Mouse (Mus musculus): ENCODE data around the gene Alyref. TPM values are rescaled to one million over a fixed set of nuclear protein-coding genes. Genes with fewer than 3 reads are reported as not detected.

Gene Alyref
- total and polyA plus RNA-seq, 3 experiments, result 600 to 1,072 TPM; not detected in 1

DNA sequence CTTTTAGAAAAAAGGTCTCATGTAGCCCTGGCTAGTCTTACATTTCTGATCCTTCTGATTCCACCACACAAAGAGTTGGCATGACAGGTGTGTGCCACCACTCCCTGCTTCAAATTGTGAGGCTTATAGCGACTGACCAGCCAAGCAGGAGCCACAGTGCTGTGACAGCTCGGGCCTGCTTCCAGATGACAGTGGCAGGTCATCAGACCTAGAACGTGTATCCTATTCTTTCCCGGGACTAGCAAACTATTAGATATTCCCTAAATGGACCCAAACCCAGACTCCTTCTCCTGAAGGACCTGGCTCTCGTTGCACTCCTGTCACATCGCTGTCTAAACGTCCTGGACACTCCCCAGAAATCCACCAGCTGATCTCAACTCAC is 49.4 kb downstream of the Alyref start:
- H3K79me2 ChIP-seq (ENCODE audit: control insufficient read depth, insufficient read depth, low read length, poor library complexity), result peaks cover 14% of the 10 kb centered on the region
- TF ChIP-seq E2F4 (IDR thresholded peaks at IDR 0.05; ENCODE audit: borderline replicate concordance, low read depth, low read length) (0 out of 2 replicates have a peak, but pooled peaks have one; percentile 35), MXI1 (IDR thresholded peaks at IDR 0.05; ENCODE audit: low read depth, low read length) (peak; percentile 12; the same call in 1 of the 2 replicates), CTCF (IDR thresholded peaks at IDR 0.05 in 2 of 3, conservative IDR thresholded peaks at IDR 0.05 in 1 of 3; ENCODE audit: control insufficient read depth in 1 of 3, insufficient read depth in 1 of 3, low read depth in 2 of 3, low read length in 3 of 3, poor library complexity in 1 of 3, severe bottlenecking in 1 of 3) (no peak)
- H3K27ac ChIP-seq (ENCODE audit: control insufficient read depth, low read depth, low read length), result peak overlapping the region; percentile 63

GRCm38 (mm10) chr11:120548214-120548613 is 50.0 kb downstream of the Alyref start:
- peak overlapping the region in 1 of 2 experiments; percentile 75; a peak in 2 of 4 replicates for H3K4me3 ChIP-seq (ENCODE audit: control insufficient read depth in 1 of 2, insufficient read depth in 1 of 2, low read depth in 2 of 2, low read length in 2 of 2)
- no peak overlapping the region for H3K27ac ChIP-seq (ENCODE audit: control insufficient read depth, low read depth, low read length)
- H3K4me1 ChIP-seq (ENCODE audit: control insufficient read depth in 1 of 2, insufficient read depth in 2 of 2, low read length in 2 of 2), result peaks cover 7 to 19% of the 10 kb centered on the region in 2 experiments
- no peaks in the 10 kb centered on the region for H3K9me3 ChIP-seq (replicated peaks; ENCODE audit: insufficient read depth, low read length)
- peaks cover 14% of the 10 kb centered on the region for H3K79me2 ChIP-seq (ENCODE audit: control insufficient read depth, insufficient read depth, low read length, poor library complexity)
- TF ChIP-seq MAFK (IDR thresholded peaks at IDR 0.05; ENCODE audit: borderline replicate concordance, low read depth, low read length) (no peak), POLR2A (IDR thresholded peaks at IDR 0.05; ENCODE audit: control insufficient read depth in 1 of 2, insufficient read depth in 1 of 2, low read depth in 1 of 2, low read length in 2 of 2, poor library complexity in 1 of 2) (no peak), POLR2AphosphoS5 (IDR thresholded peaks at IDR 0.05; ENCODE audit: borderline replicate concordance, low read depth, low read length) (no peak), ZMIZ1 (IDR thresholded peaks at IDR 0.05; ENCODE audit: low read depth, low read length) (no peak), MYC (IDR thresholded peaks at IDR 0.05; ENCODE audit: low read depth, low read length) (no peak), CTCF (IDR thresholded peaks at IDR 0.05 in 2 of 3, conservative IDR thresholded peaks at IDR 0.05 in 1 of 3; ENCODE audit: control insufficient read depth in 1 of 3, insufficient read depth in 1 of 3, low read depth in 2 of 3, low read length in 3 of 3, poor library complexity in 1 of 3, severe bottlenecking in 1 of 3) (no peak), TCF12 (IDR thresholded peaks at IDR 0.05; ENCODE audit: low read depth, low read length) (no peak), ETS1 (IDR thresholded peaks at IDR 0.05; ENCODE audit: low read depth, low read length) (no peak), JUND (IDR thresholded peaks at IDR 0.05; ENCODE audit: low read depth, low read length) (no peak)
- peaks cover 0 to 8% of the 10 kb centered on the region in 2 experiments; a peak in 3 of 4 replicates for H3K36me3 ChIP-seq (ENCODE audit: control insufficient read depth in 1 of 2, insufficient read depth in 2 of 2, low read length in 2 of 2)
- DNase-seq (ENCODE audit: low read depth, low spot score), result no peak
- H3K27me3 ChIP-seq (ENCODE audit: control insufficient read depth in 1 of 2, insufficient read depth in 2 of 2, low read length in 2 of 2), result no peaks in the 10 kb centered on the region
- H3K9ac ChIP-seq (ENCODE audit: control insufficient read depth, low read depth, low read length, poor library complexity, severe bottlenecking), result no peak overlapping the region; the same call in 1 of the 2 replicates

More for the DNA sequence above, 49.4 kb downstream of the Alyref start:
- no peaks in the 10 kb centered on the region for H3K9me3 ChIP-seq (replicated peaks; ENCODE audit: insufficient read depth, low read length)
- peaks cover 7 to 19% of the 10 kb centered on the region in 2 experiments for H3K4me1 ChIP-seq (ENCODE audit: control insufficient read depth in 1 of 2, insufficient read depth in 2 of 2, low read length in 2 of 2)
- H3K36me3 ChIP-seq (ENCODE audit: control insufficient read depth in 1 of 2, insufficient read depth in 2 of 2, low read length in 2 of 2), result peaks cover 0 to 8% of the 10 kb centered on the region in 2 experiments; a peak in 3 of 4 replicates
- H3K9ac ChIP-seq (ENCODE audit: control insufficient read depth, low read depth, low read length, poor library complexity, severe bottlenecking), result peak overlapping the region; percentile 96
- no peak for DNase-seq (ENCODE audit: low read depth, low spot score)
- no peaks in the 10 kb centered on the region for H3K27me3 ChIP-seq (ENCODE audit: control insufficient read depth in 1 of 2, insufficient read depth in 2 of 2, low read length in 2 of 2)
- H3K4me3 ChIP-seq (ENCODE audit: control insufficient read depth in 1 of 2, insufficient read depth in 1 of 2, low read depth in 2 of 2, low read length in 2 of 2), result peak overlapping the region; percentile 75 to 97

DNA sequence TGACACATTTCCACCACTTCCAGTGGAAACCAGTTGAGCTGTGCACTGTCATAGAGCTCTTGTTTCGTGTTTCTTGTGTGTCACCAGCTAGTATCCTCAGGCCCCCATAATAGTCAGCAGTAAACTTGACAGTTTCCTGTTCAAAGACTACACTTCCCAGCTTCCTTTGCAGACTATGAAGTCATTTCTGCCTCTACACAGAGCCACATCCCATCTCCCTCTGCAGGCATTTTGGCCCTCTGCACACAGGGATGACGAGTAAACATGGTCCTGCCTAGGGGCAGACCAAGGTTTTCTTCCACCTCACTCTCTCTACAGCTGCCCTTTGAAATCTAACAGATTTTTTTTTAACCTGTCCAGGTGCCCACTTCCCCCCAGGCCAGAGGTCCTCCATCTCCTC is 50.7 kb downstream of the Alyref start:
- no peaks in the 10 kb centered on the region for H3K9me3 ChIP-seq (replicated peaks; ENCODE audit: insufficient read depth, low read length)
- H3K4me1 ChIP-seq (ENCODE audit: control insufficient read depth in 1 of 2, insufficient read depth in 2 of 2, low read length in 2 of 2), result peaks cover 7 to 19% of the 10 kb centered on the region in 2 experiments
- no peak overlapping the region for H3K4me3 ChIP-seq (ENCODE audit: control insufficient read depth in 1 of 2, insufficient read depth in 1 of 2, low read depth in 2 of 2, low read length in 2 of 2)
- DNase-seq (ENCODE audit: low read depth, low spot score), result peak; percentile 62
- H3K27me3 ChIP-seq (ENCODE audit: control insufficient read depth in 1 of 2, insufficient read depth in 2 of 2, low read length in 2 of 2), result no peaks in the 10 kb centered on the region
- H3K27ac ChIP-seq (ENCODE audit: control insufficient read depth, low read depth, low read length), result no peak overlapping the region
- H3K36me3 ChIP-seq (ENCODE audit: control insufficient read depth in 1 of 2, insufficient read depth in 2 of 2, low read length in 2 of 2), result peaks cover 0 to 8% of the 10 kb centered on the region in 2 experiments; a peak in 3 of 4 replicates
- no peak overlapping the region for H3K9ac ChIP-seq (ENCODE audit: control insufficient read depth, low read depth, low read length, poor library complexity, severe bottlenecking)
- H3K79me2 ChIP-seq (ENCODE audit: control insufficient read depth, insufficient read depth, low read length, poor library complexity), result peaks cover 14% of the 10 kb centered on the region
- TF ChIP-seq CTCF (IDR thresholded peaks at IDR 0.05 in 2 of 3, conservative IDR thresholded peaks at IDR 0.05 in 1 of 3; ENCODE audit: control insufficient read depth in 1 of 3, insufficient read depth in 1 of 3, low read depth in 2 of 3, low read length in 3 of 3, poor library complexity in 1 of 3, severe bottlenecking in 1 of 3), result peak in 1 of 3 experiments; percentile 10; a peak in 1 of 6 replicates
- no peak for TF ChIP-seq ELF1 (IDR thresholded peaks at IDR 0.05; ENCODE audit: low read depth, low read length)
- TF ChIP-seq BHLHE40 (IDR thresholded peaks at IDR 0.05; ENCODE audit: borderline replicate concordance, low read depth, low read length), result no peak
- no peak for TF ChIP-seq NRF1 (IDR thresholded peaks at IDR 0.05; ENCODE audit: insufficient read depth, low read depth, low read length, poor library complexity, severe bottlenecking)
- TF ChIP-seq ZC3H11A (IDR thresholded peaks at IDR 0.05; ENCODE audit: low read depth, low read length), result no peak
- no peak for TF ChIP-seq MEF2A (IDR thresholded peaks at IDR 0.05; ENCODE audit: extremely low read depth, insufficient replicate concordance, low read depth, low read length, poor library complexity, severe bottlenecking)
- no peak for TF ChIP-seq TBP (IDR thresholded peaks at IDR 0.05; ENCODE audit: low read depth, low read length)
- TF ChIP-seq USF1 (IDR thresholded peaks at IDR 0.05; ENCODE audit: low read depth, low read length), result no peak
- no peak for TF ChIP-seq MYB (IDR thresholded peaks at IDR 0.05; ENCODE audit: low read depth, low read length)
- TF ChIP-seq HCFC1 (IDR thresholded peaks at IDR 0.05; ENCODE audit: low read depth, low read length), result peak; percentile 91
- no peak for TF ChIP-seq POLR2A (IDR thresholded peaks at IDR 0.05; ENCODE audit: control insufficient read depth in 1 of 2, insufficient read depth in 1 of 2, low read depth in 1 of 2, low read length in 2 of 2, poor library complexity in 1 of 2)
- no peak for TF ChIP-seq TCF12 (IDR thresholded peaks at IDR 0.05; ENCODE audit: low read depth, low read length)
- TF ChIP-seq UBTF (IDR thresholded peaks at IDR 0.05; ENCODE audit: borderline replicate concordance, insufficient read depth, low read depth, low read length), result no peak
- TF ChIP-seq SMC3 (IDR thresholded peaks at IDR 0.05; ENCODE audit: low read depth, low read length), result 0 out of 2 replicates have a peak, but pooled peaks have one; percentile 18
- TF ChIP-seq RCOR1 (IDR thresholded peaks at IDR 0.05; ENCODE audit: low read depth, low read length), result no peak

Measured in MEL (cell line).